Mouse (Mus musculus): ENCODE results near the gene Naa16. TPM values are rescaled to one million over a fixed set of nuclear protein-coding genes. Genes with fewer than 3 reads are reported as not detected.

The Naa16 gene
- polyA plus RNA-seq, 1 experiment from 2014 or later: 21.3 TPM

GRCm38 (mm10) chr14:79346384-79346783 is 44.2 kb downstream of the Naa16 start:
- H3K4me1 ChIP-seq (ENCODE audit: control insufficient read depth, low read depth, low read length): no peaks in the 10 kb centered on the region
- no peak overlapping the region for H3K27ac ChIP-seq (ENCODE audit: low read length)
- no peaks in the 10 kb centered on the region for H3K27me3 ChIP-seq (ENCODE audit: control insufficient read depth, insufficient read depth, low read depth, low read length)
- no peak overlapping the region for H3K4me3 ChIP-seq (ENCODE audit: low read depth, low read length)
- H3K9me3 ChIP-seq (replicated peaks; ENCODE audit: control insufficient read depth, low read length): no peaks in the 10 kb centered on the region; the same call in 1 of the 2 replicates
- H3K9ac ChIP-seq (ENCODE audit: low read depth, low read length): no peak overlapping the region
- H3K36me3 ChIP-seq (ENCODE audit: control insufficient read depth, insufficient read depth): peaks cover 32% of the 10 kb centered on the region
- ATAC-seq (ENCODE audit: low read depth): no peak
- no peak overlapping the region for H3K4me2 ChIP-seq (ENCODE audit: low read depth, low read length)
- 88% methylated on average over 3 of the region's 3 CpGs for WGBS (ENCODE audit: insufficient replicate concordance)

- Histone ChIP-seq H3K36me3 (ENCODE audit: control insufficient read depth, insufficient read depth) (peaks cover 29% of the 10 kb centered on the region), H3K4me1 (ENCODE audit: control insufficient read depth, low read depth, low read length) (peaks cover 14% of the 10 kb centered on the region), H3K27me3 (ENCODE audit: control insufficient read depth, insufficient read depth, low read depth, low read length) (no peaks in the 10 kb centered on the region), H3K27ac (ENCODE audit: low read length) (no peak overlapping the region), H3K4me3 (ENCODE audit: low read depth, low read length) (no peak overlapping the region), H3K9ac (ENCODE audit: low read depth, low read length) (no peak overlapping the region), H3K9me3 (replicated peaks; ENCODE audit: control insufficient read depth, low read length) (no peaks in the 10 kb centered on the region), H3K4me2 (ENCODE audit: low read depth, low read length) (no peak overlapping the region)
- ATAC-seq (ENCODE audit: low read depth): no peak
- 72% methylated on average over 3 of the region's 3 CpGs for WGBS (ENCODE audit: insufficient replicate concordance)
Observed at GRCm38 (mm10) chr14:79335613-79336012, 55.0 kb downstream of the Naa16 start.

GRCm38 (mm10) chr14:79331936-79332335 is 58.6 kb downstream of the Naa16 start:
- H3K9me3 ChIP-seq (replicated peaks; ENCODE audit: control insufficient read depth, low read length): no peaks in the 10 kb centered on the region
- WGBS (ENCODE audit: insufficient replicate concordance): 49% methylated on average over 7 of the region's 7 CpGs
- H3K4me3 ChIP-seq (ENCODE audit: low read depth, low read length): no peak overlapping the region
- H3K36me3 ChIP-seq (ENCODE audit: control insufficient read depth, insufficient read depth): peaks cover 14% of the 10 kb centered on the region
- H3K4me2 ChIP-seq (ENCODE audit: low read depth, low read length): peak overlapping the region; percentile 75; the same call in 1 of the 2 replicates
- no peak overlapping the region for H3K9ac ChIP-seq (ENCODE audit: low read depth, low read length)
- no peak overlapping the region for H3K27ac ChIP-seq (ENCODE audit: low read length)
- no peak for ATAC-seq (ENCODE audit: low read depth)
- peaks cover 14% of the 10 kb centered on the region for H3K4me1 ChIP-seq (ENCODE audit: control insufficient read depth, low read depth, low read length)
- no peaks in the 10 kb centered on the region for H3K27me3 ChIP-seq (ENCODE audit: control insufficient read depth, insufficient read depth, low read depth, low read length)

- H3K36me3 ChIP-seq (ENCODE audit: control insufficient read depth, insufficient read depth): peaks cover 5% of the 10 kb centered on the region; the same call in 1 of the 2 replicates
- peaks cover 14% of the 10 kb centered on the region for H3K4me1 ChIP-seq (ENCODE audit: control insufficient read depth, low read depth, low read length)
- H3K27me3 ChIP-seq (ENCODE audit: control insufficient read depth, insufficient read depth, low read depth, low read length): no peaks in the 10 kb centered on the region
- H3K4me2 ChIP-seq (ENCODE audit: low read depth, low read length): peak overlapping the region; percentile 75
- H3K27ac ChIP-seq (ENCODE audit: low read length): peak overlapping the region; percentile 65
- no peaks in the 10 kb centered on the region for H3K9me3 ChIP-seq (replicated peaks; ENCODE audit: control insufficient read depth, low read length)
- WGBS (ENCODE audit: insufficient replicate concordance): 13% methylated on average over 13 of the region's 16 CpGs
- peak overlapping the region; percentile 27; the same call in 1 of the 2 replicates for H3K9ac ChIP-seq (ENCODE audit: low read depth, low read length)
- H3K4me3 ChIP-seq (ENCODE audit: low read depth, low read length): peak overlapping the region; percentile 52
- ATAC-seq (ENCODE audit: low read depth): peak; percentile 94
Observed at GRCm38 (mm10) chr14:79330944-79331561, 59.5 kb downstream of the Naa16 start.

GRCm38 (mm10) chr14:79327033-79327432 is 63.5 kb downstream of the Naa16 start:
- WGBS (ENCODE audit: insufficient replicate concordance): 18% methylated on average over 5 of the region's 5 CpGs
- no peak overlapping the region for H3K27ac ChIP-seq (ENCODE audit: low read length)
- H3K4me3 ChIP-seq (ENCODE audit: low read depth, low read length): no peak overlapping the region
- no peaks in the 10 kb centered on the region for H3K27me3 ChIP-seq (ENCODE audit: control insufficient read depth, insufficient read depth, low read depth, low read length)
- H3K9ac ChIP-seq (ENCODE audit: low read depth, low read length): no peak overlapping the region
- no peak for ATAC-seq (ENCODE audit: low read depth)
- H3K36me3 ChIP-seq (ENCODE audit: control insufficient read depth, insufficient read depth): no peaks in the 10 kb centered on the region
- peaks cover 11% of the 10 kb centered on the region for H3K4me1 ChIP-seq (ENCODE audit: control insufficient read depth, low read depth, low read length)
- no peak overlapping the region for H3K4me2 ChIP-seq (ENCODE audit: low read depth, low read length)
- no peaks in the 10 kb centered on the region for H3K9me3 ChIP-seq (replicated peaks; ENCODE audit: control insufficient read depth, low read length)

- no peaks in the 10 kb centered on the region for H3K9me3 ChIP-seq (replicated peaks; ENCODE audit: control insufficient read depth, low read length)
- H3K27me3 ChIP-seq (ENCODE audit: control insufficient read depth, insufficient read depth, low read depth, low read length): no peaks in the 10 kb centered on the region
- ATAC-seq (ENCODE audit: low read depth): no peak
- H3K4me2 ChIP-seq (ENCODE audit: low read depth, low read length): no peak overlapping the region
- H3K9ac ChIP-seq (ENCODE audit: low read depth, low read length): no peak overlapping the region
- no peaks in the 10 kb centered on the region for H3K36me3 ChIP-seq (ENCODE audit: control insufficient read depth, insufficient read depth)
- WGBS (ENCODE audit: insufficient replicate concordance): 78% methylated on average over 10 of the region's 10 CpGs
- H3K4me1 ChIP-seq (ENCODE audit: control insufficient read depth, low read depth, low read length): no peaks in the 10 kb centered on the region; the same call in 1 of the 2 replicates
- no peak overlapping the region for H3K4me3 ChIP-seq (ENCODE audit: low read depth, low read length)
- H3K27ac ChIP-seq (ENCODE audit: low read length): no peak overlapping the region
Observed at GRCm38 (mm10) chr14:79324112-79324840, 66.3 kb downstream of the Naa16 start.

GRCm38 (mm10) chr14:79321881-79322280 is 68.7 kb downstream of the Naa16 start:
- H3K4me2 ChIP-seq (ENCODE audit: low read depth, low read length): no peak overlapping the region
- no peak overlapping the region for H3K27ac ChIP-seq (ENCODE audit: low read length)
- H3K27me3 ChIP-seq (ENCODE audit: control insufficient read depth, insufficient read depth, low read depth, low read length): no peaks in the 10 kb centered on the region
- H3K4me1 ChIP-seq (ENCODE audit: control insufficient read depth, low read depth, low read length): no peaks in the 10 kb centered on the region; the same call in 1 of the 2 replicates
- H3K9me3 ChIP-seq (replicated peaks; ENCODE audit: control insufficient read depth, low read length): no peaks in the 10 kb centered on the region
- no peak for ATAC-seq (ENCODE audit: low read depth)
- no peak overlapping the region for H3K4me3 ChIP-seq (ENCODE audit: low read depth, low read length)
- H3K36me3 ChIP-seq (ENCODE audit: control insufficient read depth, insufficient read depth): no peaks in the 10 kb centered on the region
- no peak overlapping the region for H3K9ac ChIP-seq (ENCODE audit: low read depth, low read length)
- 76% methylated on average over 5 of the region's 5 CpGs for WGBS (ENCODE audit: insufficient replicate concordance)

GRCm38 (mm10) chr14:79321152-79321551 is 69.4 kb downstream of the Naa16 start:
- H3K4me3 ChIP-seq (ENCODE audit: low read depth, low read length): no peak overlapping the region
- H3K27ac ChIP-seq (ENCODE audit: low read length): no peak overlapping the region
- 29% methylated on average over 8 of the region's 8 CpGs for WGBS (ENCODE audit: insufficient replicate concordance)
- H3K9ac ChIP-seq (ENCODE audit: low read depth, low read length): no peak overlapping the region
- no peaks in the 10 kb centered on the region; the same call in 1 of the 2 replicates for H3K4me1 ChIP-seq (ENCODE audit: control insufficient read depth, low read depth, low read length)
- ATAC-seq (ENCODE audit: low read depth): peak; percentile 77
- H3K9me3 ChIP-seq (replicated peaks; ENCODE audit: control insufficient read depth, low read length): no peaks in the 10 kb centered on the region
- no peaks in the 10 kb centered on the region for H3K36me3 ChIP-seq (ENCODE audit: control insufficient read depth, insufficient read depth)
- no peak overlapping the region for H3K4me2 ChIP-seq (ENCODE audit: low read depth, low read length)
- no peaks in the 10 kb centered on the region for H3K27me3 ChIP-seq (ENCODE audit: control insufficient read depth, insufficient read depth, low read depth, low read length)

- WGBS (ENCODE audit: insufficient replicate concordance): 87% methylated on average over 2 of the region's 2 CpGs
- no peak overlapping the region for H3K4me2 ChIP-seq (ENCODE audit: low read depth, low read length)
- H3K9me3 ChIP-seq (replicated peaks; ENCODE audit: control insufficient read depth, low read length): no peaks in the 10 kb centered on the region
- H3K4me3 ChIP-seq (ENCODE audit: low read depth, low read length): no peak overlapping the region
- ATAC-seq (ENCODE audit: low read depth): no peak
- H3K9ac ChIP-seq (ENCODE audit: low read depth, low read length): no peak overlapping the region
- H3K27me3 ChIP-seq (ENCODE audit: control insufficient read depth, insufficient read depth, low read depth, low read length): no peaks in the 10 kb centered on the region
- H3K4me1 ChIP-seq (ENCODE audit: control insufficient read depth, low read depth, low read length): peaks cover 18% of the 10 kb centered on the region
- no peaks in the 10 kb centered on the region for H3K36me3 ChIP-seq (ENCODE audit: control insufficient read depth, insufficient read depth)
- no peak overlapping the region for H3K27ac ChIP-seq (ENCODE audit: low read length)
Observed at GRCm38 (mm10) chr14:79317602-79318001, 73.0 kb downstream of the Naa16 start.
